Mouse (Mus musculus) kidney, postnatal 0 days (tissue): ENCODE results near the gene Dlgap1. TPM values are rescaled to one million over a fixed set of nuclear protein-coding genes. Genes with fewer than 3 reads are reported as not detected.

Experiments used
- ATAC-seq: fragments of 200-750 bp; cut with Nextera tagmentation; replicated peaks from 2 replicates; pipeline ENCODE4 v1.8.0; 2017; ENCODE audit warnings: low read depth, moderate number of reproducible peaks, moderate TSS enrichment, moderate library complexity; ENCODE audit not compliant: low FRiP score
- DNase-seq: peaks from one replicate; pipeline ENCODE4 v3.0.0-alpha.2; 2016; ENCODE audit warnings: low spot score
- H3K27ac ChIP-seq: fragments of 300-500 bp; sonication (generic); 2 replicates; pipeline ENCODE4 v1.5.1; 2014; ENCODE audit warnings: mild to moderate bottlenecking
- H3K27me3 ChIP-seq: fragments of 300-500 bp; sonication (generic); 2 replicates; pipeline ENCODE4 v1.6.1; 2014; ENCODE audit warnings: low read length, mixed read lengths; ENCODE audit not compliant: insufficient read depth
- H3K36me3 ChIP-seq: fragments of 300-500 bp; sonication (generic); 2 replicates; pipeline ENCODE4 v1.6.1; 2014; ENCODE audit warnings: low read length, mixed read lengths; ENCODE audit not compliant: insufficient read depth
- H3K4me1 ChIP-seq: fragments of 300-500 bp; sonication (generic); replicated peaks from 2 replicates; pipeline ENCODE4 v1.6.1; 2014; ENCODE audit warnings: antibody characterized with exemption, low read length, mixed read lengths; ENCODE audit not compliant: insufficient read depth
- H3K4me2 ChIP-seq: fragments of 300-500 bp; sonication (generic); 2 replicates; pipeline ENCODE4 v1.6.1; 2014; ENCODE audit warnings: mild to moderate bottlenecking, low read length, moderate library complexity, mixed read lengths
- H3K4me3 ChIP-seq: fragments of 300-500 bp; sonication (generic); replicated peaks from 2 replicates; pipeline ENCODE4 v1.5.1; 2014; ENCODE audit warnings: low read depth, low read length
- H3K9ac ChIP-seq: fragments of 300-500 bp; sonication (generic); 2 replicates; pipeline ENCODE4 v1.6.1; 2014; ENCODE audit warnings: low read depth, low read length
- H3K9me3 ChIP-seq: fragments of 300-500 bp; sonication (generic); replicated peaks from 2 replicates; pipeline ENCODE4 v1.6.1; 2016; ENCODE audit warnings: low read length, inconsistent platforms, mixed read lengths
- CTCF ChIP-seq: IDR thresholded peaks from 2 replicates; pipeline ENCODE4 v1.5.1; 2016; ENCODE audit warnings: antibody characterized with exemption, low read depth, mild to moderate bottlenecking, moderate library complexity
- WGBS: fragments of 180-500 bp; shearing (Covaris S2); extraction: QIAGEN DNeasy Blood & Tissue Kit; methylation state at CpG from one replicate; pipeline ENCODE4 v1.1.7; 2014; 5-methylcytosine and 5-hydroxymethylcytosine counted together
- polyA plus RNA-seq: library from polyadenylated mRNA; unstranded; fragments of >200 nt; fragmentation: Nextera tagmentation; extraction: Ambion mirVana; gene quantifications from 2 replicates; pipeline ENCODE4 v1.2.1, GENCODE M21; 2015

The Dlgap1 gene
- polyA plus RNA-seq, 1 experiment from 2014 or later: 3.6 TPM

- no peak overlapping the region for H3K9ac ChIP-seq
- H3K9me3 ChIP-seq: no peaks in the 10 kb centered on the region
- H3K4me1 ChIP-seq: no peaks in the 10 kb centered on the region
- H3K27ac ChIP-seq: no peak overlapping the region
- DNase-seq: no peak
- no peak overlapping the region for H3K4me2 ChIP-seq
- H3K36me3 ChIP-seq: no peaks in the 10 kb centered on the region
- no peak for TF ChIP-seq CTCF
- no peak overlapping the region for H3K4me3 ChIP-seq
- 79% methylated on average over 4 of the region's 4 CpGs for WGBS
- ATAC-seq: no peak
- H3K27me3 ChIP-seq: no peaks in the 10 kb centered on the region
These were observed 378.5 kb downstream of the Dlgap1 start for GRCm38 (mm10) chr17:70347403-70347802.

GRCm38 (mm10) chr17:70363561-70363960 lies 394.7 kb downstream of the Dlgap1 start:
- Histone ChIP-seq H3K36me3 (no peaks in the 10 kb centered on the region), H3K4me3 (no peak overlapping the region), H3K4me2 (no peak overlapping the region), H3K9me3 (no peaks in the 10 kb centered on the region), H3K27me3 (no peaks in the 10 kb centered on the region), H3K9ac (no peak overlapping the region), H3K27ac (no peak overlapping the region), H3K4me1 (no peaks in the 10 kb centered on the region)
- TF ChIP-seq CTCF: no peak
- DNase-seq: no peak
- no peak for ATAC-seq
- WGBS: 69% methylated on average over 3 of the region's 3 CpGs

- no peak for ATAC-seq
- no peak overlapping the region for H3K9ac ChIP-seq
- no peaks in the 10 kb centered on the region for H3K27me3 ChIP-seq
- H3K4me3 ChIP-seq: no peak overlapping the region
- H3K4me2 ChIP-seq: no peak overlapping the region
- TF ChIP-seq CTCF: no peak
- 82% methylated on average over 1 of the region's 1 CpGs for WGBS
- no peak for DNase-seq
- H3K27ac ChIP-seq: no peak overlapping the region
- H3K36me3 ChIP-seq: no peaks in the 10 kb centered on the region
- no peaks in the 10 kb centered on the region for H3K4me1 ChIP-seq
- H3K9me3 ChIP-seq: no peaks in the 10 kb centered on the region
These were observed 395.1 kb downstream of the Dlgap1 start for GRCm38 (mm10) chr17:70363971-70364370.

- H3K36me3 ChIP-seq: no peaks in the 10 kb centered on the region
- H3K4me2 ChIP-seq: no peak overlapping the region
- ATAC-seq (no peak), DNase-seq (no peak)
- H3K9ac ChIP-seq: no peak overlapping the region
- no peaks in the 10 kb centered on the region for H3K4me1 ChIP-seq
- no peak overlapping the region for H3K4me3 ChIP-seq
- no peaks in the 10 kb centered on the region for H3K9me3 ChIP-seq
- WGBS: 79% methylated on average over 3 of the region's 3 CpGs
- H3K27ac ChIP-seq: no peak overlapping the region
- H3K27me3 ChIP-seq: no peaks in the 10 kb centered on the region
- TF ChIP-seq CTCF: no peak
These were observed 400.3 kb downstream of the Dlgap1 start for GRCm38 (mm10) chr17:70369124-70369523.

- H3K4me2 ChIP-seq: no peak overlapping the region
- DNase-seq: peak; percentile 33
- no peaks in the 10 kb centered on the region for H3K4me1 ChIP-seq
- WGBS: 77% methylated on average over 4 of the region's 4 CpGs
- H3K4me3 ChIP-seq: no peak overlapping the region
- no peak overlapping the region for H3K9ac ChIP-seq
- no peak overlapping the region for H3K27ac ChIP-seq
- peak; percentile 54; the same call in 1 of the 2 replicates for TF ChIP-seq CTCF
- no peak for ATAC-seq
- no peaks in the 10 kb centered on the region for H3K27me3 ChIP-seq
- H3K9me3 ChIP-seq: no peaks in the 10 kb centered on the region
- no peaks in the 10 kb centered on the region for H3K36me3 ChIP-seq
These were observed 408.1 kb downstream of the Dlgap1 start for GRCm38 (mm10) chr17:70377020-70377419.

- Histone ChIP-seq H3K4me3 (no peak overlapping the region), H3K9ac (no peak overlapping the region), H3K9me3 (no peaks in the 10 kb centered on the region), H3K4me2 (no peak overlapping the region), H3K36me3 (no peaks in the 10 kb centered on the region), H3K27ac (no peak overlapping the region), H3K4me1 (no peaks in the 10 kb centered on the region), H3K27me3 (no peaks in the 10 kb centered on the region)
- WGBS: 75% methylated on average over 1 of the region's 1 CpGs
- TF ChIP-seq CTCF: no peak
- no peak for DNase-seq
- ATAC-seq: no peak
These were observed 419.6 kb downstream of the Dlgap1 start for GRCm38 (mm10) chr17:70388447-70388846.

- peak; percentile 25 for DNase-seq
- 22% methylated on average over 3 of the region's 3 CpGs for WGBS
- no peak for TF ChIP-seq CTCF
- H3K27ac ChIP-seq: no peak overlapping the region
- H3K36me3 ChIP-seq: no peaks in the 10 kb centered on the region
- H3K9me3 ChIP-seq: no peaks in the 10 kb centered on the region
- H3K4me2 ChIP-seq: no peak overlapping the region
- no peak for ATAC-seq
- H3K4me3 ChIP-seq: no peak overlapping the region
- H3K9ac ChIP-seq: no peak overlapping the region
- no peaks in the 10 kb centered on the region for H3K27me3 ChIP-seq
- H3K4me1 ChIP-seq: no peaks in the 10 kb centered on the region
These were observed 428.3 kb downstream of the Dlgap1 start for GRCm38 (mm10) chr17:70397220-70397619.
